Mouse (Mus musculus) gastrocnemius, adult 8-10 months (tissue): ENCODE data around the gene Tmem8. TPM values are rescaled to one million over a fixed set of nuclear protein-coding genes. Genes with fewer than 3 reads are reported as not detected.
A peak's percentile ranks its signal among the peaks of the same experiment; 100 is the strongest.

Source experiments
- DNase-seq, 2 experiments: peaks; one replicate each; pipeline ENCODE4 v3.0.0; 2022; ENCODE audit warnings: low spot score in 2 of 2
- total RNA-seq, 4 experiments: library from RNA; stranded (reverse); gene quantifications; 2 replicates each; pipeline ENCODE4 v1.2.4; 2022

The Tmem8 gene
- total RNA-seq, 4 experiments from 2014 or later, result 2.6 to 4.1 (median 3.4) TPM

- peak; percentile 43 to 62 for DNase-seq
Observed at GRCm38 (mm10) chr17:26138901-26139381, 25.8 kb downstream of the Tmem8 start.

GRCm38 (mm10) chr17:26142796-26143195 lies 29.7 kb downstream of the Tmem8 start:
- no peak for DNase-seq

- no peak for DNase-seq
Observed at GRCm38 (mm10) chr17:26143386-26143785, 30.3 kb downstream of the Tmem8 start.

- DNase-seq, result no peak
Observed at GRCm38 (mm10) chr17:26149056-26149455, 36.0 kb downstream of the Tmem8 start.

GRCm38 (mm10) chr17:26151886-26152630 lies 39.0 kb downstream of the Tmem8 start:
- no peak for DNase-seq

- DNase-seq, result no peak
Observed at GRCm38 (mm10) chr17:26162736-26163135, 49.6 kb downstream of the Tmem8 start.

GRCm38 (mm10) chr17:26168039-26168438 lies 54.9 kb downstream of the Tmem8 start:
- DNase-seq, result no peak

Other genes starting within 250 kb of the Tmem8 start
- 100 to 1,000 TPM in 1 of 4 experiments, 10 to 100 TPM in 3; 87.4 to 108 (median 92.5) TPM for gene Mcrip2, start 244.5 kb upstream of the Tmem8 start, total RNA-seq
- 10 to 100 TPM; 27.4 to 42.1 (median 31.3) TPM for gene Mettl26, start 238.2 kb upstream of the Tmem8 start, total RNA-seq
- under 1 TPM; 0.15 to 0.62 (median 0.38) TPM for gene Wfikkn1, start 232.4 kb upstream of the Tmem8 start, total RNA-seq
- 10 to 100 TPM in 3 of 4 experiments, 1 to 10 TPM in 1; 7.9 to 13.3 (median 12.7) TPM for gene Rab40c, start 193.6 kb upstream of the Tmem8 start, total RNA-seq
- 10 to 100 TPM; 18.1 to 21.0 (median 18.8) TPM for gene Pigq, start 168.4 kb upstream of the Tmem8 start, total RNA-seq
- gene Nhlrc4, start 168.3 kb upstream of the Tmem8 start, total RNA-seq, result not detected
- gene A930017K11Rik, start 160.7 kb upstream of the Tmem8 start, total RNA-seq, result not detected
- gene Capn15, start 127.5 kb upstream of the Tmem8 start, total RNA-seq, result 1 to 10 TPM; 2.9 to 5.0 (median 4.1) TPM
- gene Rab11fip3, start 43.7 kb upstream of the Tmem8 start, total RNA-seq, result 10 to 100 TPM; 71.4 to 85.9 (median 78.5) TPM
- gene Decr2, start 23.0 kb upstream of the Tmem8 start, total RNA-seq, result 1 to 10 TPM; 2.8 to 4.2 (median 2.8) TPM
- 1 to 10 TPM; 1.9 to 4.0 (median 2.8) TPM for gene Nme4, start 17.7 kb upstream of the Tmem8 start, total RNA-seq
- gene Mrpl28, start 10.2 kb downstream of the Tmem8 start, total RNA-seq, result 10 to 100 TPM; 62.7 to 72.1 (median 67.6) TPM
- 10 to 100 TPM; 15.4 to 19.8 (median 17.7) TPM for gene Axin1, start 25.4 kb downstream of the Tmem8 start, total RNA-seq
- not detected for gene Pdia2, start 85.8 kb downstream of the Tmem8 start, total RNA-seq
- under 1 TPM; 0.19 to 0.97 (median 0.45) TPM for gene Rgs11, start 89.7 kb downstream of the Tmem8 start, total RNA-seq
- gene Arhgdig, start 94.5 kb downstream of the Tmem8 start, total RNA-seq, result under 1 TPM; 0.48 to 0.97 (median 0.70) TPM
- gene Fam234a, start 130.9 kb downstream of the Tmem8 start, total RNA-seq, result 10 to 100 TPM; 71.5 to 95.3 (median 87.8) TPM
- 10 to 100 TPM in 3 of 4 experiments, 1 to 10 TPM in 1; 7.1 to 12.7 (median 11.2) TPM for gene Luc7l, start 139.6 kb downstream of the Tmem8 start, total RNA-seq